Mouse (Mus musculus): Measurements from ENCODE around the gene Lipt2. TPM values are rescaled to one million over a fixed set of nuclear protein-coding genes. Genes with fewer than 3 reads are reported as not detected.

Lipt2 gene
- polyA plus RNA-seq, 1 experiment from 2014 or later: 10.1 TPM

GRCm38 (mm10) chr7:100203616-100204015 lies 44.5 kb downstream of the Lipt2 start:
- no peaks in the 10 kb centered on the region for H3K36me3 ChIP-seq (ENCODE audit: control insufficient read depth, insufficient read depth, low read length)
- H3K4me3 ChIP-seq (replicated peaks; ENCODE audit: low read length): no peak overlapping the region
- no peak overlapping the region for H3K4me2 ChIP-seq (ENCODE audit: low read depth, low read length)
- no peaks in the 10 kb centered on the region for H3K9me3 ChIP-seq (replicated peaks; ENCODE audit: control insufficient read depth, low read length)
- no peak for ATAC-seq (ENCODE audit: insufficient read depth, low FRiP score)
- no peaks in the 10 kb centered on the region for H3K27me3 ChIP-seq (ENCODE audit: control insufficient read depth, insufficient read depth, low read length)
- no peak overlapping the region for H3K27ac ChIP-seq (ENCODE audit: low read length)
- WGBS: 62% methylated on average over 3 of the region's 3 CpGs
- H3K4me1 ChIP-seq (ENCODE audit: control insufficient read depth, insufficient read depth, low read length): no peaks in the 10 kb centered on the region
- no peak overlapping the region for H3K9ac ChIP-seq (ENCODE audit: low read length)

- WGBS: 73% methylated on average over 6 of the region's 6 CpGs
- Histone ChIP-seq H3K27me3 (ENCODE audit: control insufficient read depth, insufficient read depth, low read length) (no peaks in the 10 kb centered on the region), H3K9me3 (replicated peaks; ENCODE audit: control insufficient read depth, low read length) (no peaks in the 10 kb centered on the region), H3K27ac (ENCODE audit: low read length) (no peak overlapping the region), H3K9ac (ENCODE audit: low read length) (no peak overlapping the region), H3K4me3 (replicated peaks; ENCODE audit: low read length) (no peak overlapping the region), H3K4me2 (ENCODE audit: low read depth, low read length) (no peak overlapping the region), H3K36me3 (ENCODE audit: control insufficient read depth, insufficient read depth, low read length) (no peaks in the 10 kb centered on the region), H3K4me1 (ENCODE audit: control insufficient read depth, insufficient read depth, low read length) (no peaks in the 10 kb centered on the region)
- ATAC-seq (ENCODE audit: insufficient read depth, low FRiP score): no peak
Observed at GRCm38 (mm10) chr7:100204871-100205270, 45.8 kb downstream of the Lipt2 start.

GRCm38 (mm10) chr7:100206144-100206543 lies 47.1 kb downstream of the Lipt2 start:
- no peak overlapping the region for H3K4me2 ChIP-seq (ENCODE audit: low read depth, low read length)
- H3K4me3 ChIP-seq (replicated peaks; ENCODE audit: low read length): no peak overlapping the region
- H3K4me1 ChIP-seq (ENCODE audit: control insufficient read depth, insufficient read depth, low read length): no peaks in the 10 kb centered on the region
- no peaks in the 10 kb centered on the region for H3K36me3 ChIP-seq (ENCODE audit: control insufficient read depth, insufficient read depth, low read length)
- H3K9ac ChIP-seq (ENCODE audit: low read length): no peak overlapping the region
- H3K27ac ChIP-seq (ENCODE audit: low read length): no peak overlapping the region
- WGBS: 88% methylated on average over 2 of the region's 2 CpGs
- H3K9me3 ChIP-seq (replicated peaks; ENCODE audit: control insufficient read depth, low read length): no peaks in the 10 kb centered on the region
- no peaks in the 10 kb centered on the region for H3K27me3 ChIP-seq (ENCODE audit: control insufficient read depth, insufficient read depth, low read length)
- ATAC-seq (ENCODE audit: insufficient read depth, low FRiP score): no peak

GRCm38 (mm10) chr7:100207886-100208285 lies 48.8 kb downstream of the Lipt2 start:
- ATAC-seq (ENCODE audit: insufficient read depth, low FRiP score): no peak
- Histone ChIP-seq H3K4me3 (replicated peaks; ENCODE audit: low read length) (no peak overlapping the region), H3K36me3 (ENCODE audit: control insufficient read depth, insufficient read depth, low read length) (no peaks in the 10 kb centered on the region), H3K9me3 (replicated peaks; ENCODE audit: control insufficient read depth, low read length) (no peaks in the 10 kb centered on the region), H3K4me1 (ENCODE audit: control insufficient read depth, insufficient read depth, low read length) (no peaks in the 10 kb centered on the region), H3K4me2 (ENCODE audit: low read depth, low read length) (no peak overlapping the region), H3K27me3 (ENCODE audit: control insufficient read depth, insufficient read depth, low read length) (no peaks in the 10 kb centered on the region), H3K27ac (ENCODE audit: low read length) (no peak overlapping the region), H3K9ac (ENCODE audit: low read length) (no peak overlapping the region)

Other genes with a start within 250 kb of the Lipt2 start
- gene Rnf169, start 178.8 kb upstream of the Lipt2 start, polyA plus RNA-seq (2015; fragmentation: Nextera tagmentation; extraction: Ambion mirVana): 3.8 and 4.5 TPM in 2 replicates
- 0.48 and 0.90 TPM in 2 replicates for gene Chrdl2, start 153.1 kb upstream of the Lipt2 start, polyA plus RNA-seq (2015; fragmentation: Nextera tagmentation; extraction: Ambion mirVana)
- 47.8 and 50.6 TPM in 2 replicates for gene Pold3, start 37.7 kb upstream of the Lipt2 start, polyA plus RNA-seq (2015; fragmentation: Nextera tagmentation; extraction: Ambion mirVana)
- 13.9 and 17.1 TPM in 2 replicates for gene Kcne3, start 17.2 kb downstream of the Lipt2 start, polyA plus RNA-seq (2015; fragmentation: Nextera tagmentation; extraction: Ambion mirVana)
- 1.7 and 2.5 TPM in 2 replicates for gene Pgm2l1, start 68.1 kb downstream of the Lipt2 start, polyA plus RNA-seq (2015; fragmentation: Nextera tagmentation; extraction: Ambion mirVana)
- 4.4 and 4.7 TPM in 2 replicates for gene P4ha3, start 126.2 kb downstream of the Lipt2 start, polyA plus RNA-seq (2015; fragmentation: Nextera tagmentation; extraction: Ambion mirVana)
- 19.4 and 19.6 TPM in 2 replicates for gene C2cd3, start 213.0 kb downstream of the Lipt2 start, polyA plus RNA-seq (2015; fragmentation: Nextera tagmentation; extraction: Ambion mirVana)
- 42.2 and 46.5 TPM in 2 replicates for gene Ppme1, start 213.0 kb downstream of the Lipt2 start, polyA plus RNA-seq (2015; fragmentation: Nextera tagmentation; extraction: Ambion mirVana)

Measured in stomach, embryonic 16.5 days (tissue).